Mouse (Mus musculus): Measurements from ENCODE around the gene Qtrt1.

GRCm38 (mm10) chr9:21392646-21393175, 18.9 kb upstream of the Qtrt1 start:
- TF ChIP-seq GATA1 (IDR thresholded peaks at IDR 0.05; ENCODE audit: low read length) (no peak), TAL1 (IDR thresholded peaks at IDR 0.05; ENCODE audit: low read length) (no peak)

Measured in erythroblast, embryonic 14.5 days (primary cell).